Mouse (Mus musculus) myocyte (in vitro differentiated cells): Measurements from ENCODE around the gene Fpr3.

Experiments used
- CEBPB ChIP-seq: IDR thresholded peaks from 2 replicates; pipeline ENCODE4 v1.6.1; 2011; ENCODE audit warnings: mild to moderate bottlenecking, moderate library complexity; ENCODE audit not compliant: poor library complexity, insufficient read depth, severe bottlenecking
- MAX ChIP-seq: IDR thresholded peaks from one replicate; pipeline ENCODE4 v1.6.1; 2011; ENCODE audit warnings: low read depth, mild to moderate bottlenecking, control low read depth
- MYOG ChIP-seq, 3 experiments: IDR thresholded peaks; one replicate each; pipeline ENCODE4 v1.6.1; 2011; ENCODE audit warnings: control low read depth in 2 of 3, low read depth in 2 of 3, mild to moderate bottlenecking in 2 of 3; ENCODE audit not compliant: insufficient read length in 2 of 3, control insufficient read depth in 1 of 3, insufficient read depth in 1 of 3
- POLR2A ChIP-seq: IDR thresholded peaks from one replicate; pipeline ENCODE4 v1.6.1; 2011; ENCODE audit warnings: low read depth, mild to moderate bottlenecking, control low read depth, moderate library complexity; ENCODE audit not compliant: insufficient read length

- no peak for TF ChIP-seq POLR2A
- no peak for TF ChIP-seq MAX
- no peak for TF ChIP-seq MYOG (IDR thresholded peaks at IDR 0.05; ENCODE audit: control insufficient read depth in 1 of 3, insufficient read depth in 1 of 3, insufficient read length in 2 of 3, low read depth in 2 of 3)
- no peak for TF ChIP-seq CEBPB
Observed at GRCm38 (mm10) chr17:17887774-17888248, at the start of gene Fpr3, which contains the start of gene Fpr2.
